Mouse (Mus musculus): ENCODE data around the gene Gm42372. TPM values are rescaled to one million over a fixed set of nuclear protein-coding genes. Genes with fewer than 3 reads are reported as not detected.
"Not testable (repeated sequence)": the region's sequence is repeated elsewhere in the genome, so short reads cannot be mapped to it uniquely, and the experiment has no call there.

Gm42372 gene
- polyA plus RNA-seq (2012; rRNA removed): 58.7 and 72.7 TPM in 2 replicates

GRCm38 (mm10) chr7:16982859-16983568, at the start of gene Gm42372:
TSS of gene Gm42372 (plus strand) at chr7:16983086.
- peak; percentile 91 to 93 for DNase-seq (ENCODE audit: extremely low spot score in 1 of 2, low spot score in 1 of 2)

GRCm38 (mm10) chr7:16937312-16937711, 45.6 kb upstream of the Gm42372 start:
- no peak for DNase-seq (ENCODE audit: extremely low spot score in 1 of 2, low spot score in 1 of 2)

- peak in 1 of 2 experiments; percentile 80 for DNase-seq (ENCODE audit: extremely low spot score in 1 of 2, low spot score in 1 of 2)
These were observed 44.6 kb upstream of the Gm42372 start for GRCm38 (mm10) chr7:16938117-16938791.

- DNase-seq (ENCODE audit: extremely low spot score in 1 of 2, low spot score in 1 of 2): peak in 1 of 2 experiments; percentile 89
These were observed 42.6 kb upstream of the Gm42372 start for GRCm38 (mm10) chr7:16940292-16940691.

- DNase-seq (ENCODE audit: extremely low spot score in 1 of 2, low spot score in 1 of 2): no peak
These were observed 40.0 kb upstream of the Gm42372 start for GRCm38 (mm10) chr7:16942861-16943260.

- DNase-seq (ENCODE audit: extremely low spot score in 1 of 2, low spot score in 1 of 2): peak; percentile 82 to 91
These were observed 38.7 kb upstream of the Gm42372 start, which contains the start of gene Pnmal2 for GRCm38 (mm10) chr7:16944061-16944807. TSS of gene Pnmal2 (plus strand) at chr7:16944682.

- no peak for DNase-seq (ENCODE audit: extremely low spot score in 1 of 2, low spot score in 1 of 2)
These were observed 38.0 kb upstream of the Gm42372 start for GRCm38 (mm10) chr7:16944808-16945315.

- DNase-seq (ENCODE audit: extremely low spot score in 1 of 2, low spot score in 1 of 2): no peak
These were observed 37.5 kb upstream of the Gm42372 start for GRCm38 (mm10) chr7:16945419-16945818.

GRCm38 (mm10) chr7:16946441-16947348, 36.2 kb upstream of the Gm42372 start:
- no peak for DNase-seq (ENCODE audit: extremely low spot score in 1 of 2, low spot score in 1 of 2)

GRCm38 (mm10) chr7:16947349-16947895, 35.5 kb upstream of the Gm42372 start:
- peak in 1 of 2 experiments; percentile 69 for DNase-seq (ENCODE audit: extremely low spot score in 1 of 2, low spot score in 1 of 2)

GRCm38 (mm10) chr7:16947959-16948361, 34.9 kb upstream of the Gm42372 start:
- DNase-seq (ENCODE audit: extremely low spot score in 1 of 2, low spot score in 1 of 2): no peak

GRCm38 (mm10) chr7:16948923-16949458, 33.9 kb upstream of the Gm42372 start:
- no peak for DNase-seq (ENCODE audit: extremely low spot score in 1 of 2, low spot score in 1 of 2)

- DNase-seq (ENCODE audit: extremely low spot score in 1 of 2, low spot score in 1 of 2): peak; percentile 80 to 93
These were observed 32.7 kb upstream of the Gm42372 start for GRCm38 (mm10) chr7:16949908-16950841.

- peak in 1 of 2 experiments; percentile 92 for DNase-seq (ENCODE audit: extremely low spot score in 1 of 2, low spot score in 1 of 2)
These were observed 31.8 kb upstream of the Gm42372 start for GRCm38 (mm10) chr7:16950861-16951635.

GRCm38 (mm10) chr7:16953776-16954175, 29.1 kb upstream of the Gm42372 start:
- DNase-seq (ENCODE audit: extremely low spot score in 1 of 2, low spot score in 1 of 2): not testable (repeated sequence)

GRCm38 (mm10) chr7:16955712-16956111, 27.2 kb upstream of the Gm42372 start:
- no peak for DNase-seq (ENCODE audit: extremely low spot score in 1 of 2, low spot score in 1 of 2)
